Mouse (Mus musculus) heart, postnatal 0 days (tissue): ENCODE results near the gene Fhit.

Source experiments
- CTCF ChIP-seq: IDR thresholded peaks from 2 replicates; pipeline ENCODE4 v1.5.1; 2016; ENCODE audit warnings: antibody characterized with exemption, control low read depth, low read depth
- EP300 ChIP-seq: IDR thresholded peaks from 2 replicates; pipeline ENCODE4 v1.6.1; 2016; ENCODE audit warnings: antibody characterized with exemption, low read depth

GRCm38 (mm10) chr14:9697101-9697500 lies 1464.7 kb downstream of the Fhit start:
- TF ChIP-seq CTCF (no peak), EP300 (no peak)
